Mouse (Mus musculus) 3134 (cell line): ENCODE results near the gene Oas1d.
A peak's percentile ranks its signal among the peaks of the same experiment; 100 is the strongest.
"Not testable (repeated sequence)": the region's sequence is repeated elsewhere in the genome, so short reads cannot be mapped to it uniquely, and the experiment has no call there.

ENCODE experiments used
- DNase-seq: peaks from one replicate; pipeline ENCODE4 v3.0.0-alpha.2; 2011; ENCODE audit warnings: low spot score; ENCODE audit not compliant: insufficient read length; ENCODE audit errors: extremely low read depth

Gene Oas1d

GRCm38 (mm10) chr5:120914204-120914603 is at the start of gene Oas1d:
Gene Oas1d, plus strand, starts transcription at chr5:120914536.
- DNase-seq: not testable (repeated sequence)

GRCm38 (mm10) chr5:120865336-120865860 is 48.9 kb upstream of the Oas1d start:
- peak; percentile 15 for DNase-seq

- DNase-seq: no peak
These were observed 44.8 kb upstream of the Oas1d start for GRCm38 (mm10) chr5:120869436-120870015.

- DNase-seq: no peak
These were observed 44.3 kb upstream of the Oas1d start for GRCm38 (mm10) chr5:120870081-120870480.

- no peak for DNase-seq
These were observed 43.6 kb upstream of the Oas1d start for GRCm38 (mm10) chr5:120870782-120871181.

- no peak for DNase-seq
These were observed 42.9 kb upstream of the Oas1d start for GRCm38 (mm10) chr5:120871469-120871868.

- DNase-seq: not testable (repeated sequence)
These were observed 37.5 kb upstream of the Oas1d start for GRCm38 (mm10) chr5:120876839-120877238.

- DNase-seq: not testable (repeated sequence)
These were observed 36.9 kb upstream of the Oas1d start for GRCm38 (mm10) chr5:120877407-120877806.

- not testable (repeated sequence) for DNase-seq
These were observed 35.5 kb upstream of the Oas1d start for GRCm38 (mm10) chr5:120878803-120879202.

- not testable (repeated sequence) for DNase-seq
These were observed 32.7 kb upstream of the Oas1d start for GRCm38 (mm10) chr5:120881681-120882080.

GRCm38 (mm10) chr5:120887413-120887812 is 26.9 kb upstream of the Oas1d start, which contains the start of gene Oas1g:
Gene Oas1g, minus strand, starts transcription at chr5:120887613.
- not testable (repeated sequence) for DNase-seq

GRCm38 (mm10) chr5:120887831-120888230 is 26.5 kb upstream of the Oas1d start:
- DNase-seq: no peak

GRCm38 (mm10) chr5:120888294-120888815 is 26.0 kb upstream of the Oas1d start:
- not testable (repeated sequence) for DNase-seq

GRCm38 (mm10) chr5:120890026-120890425 is 24.3 kb upstream of the Oas1d start:
- no peak for DNase-seq

GRCm38 (mm10) chr5:120890991-120891390 is 23.3 kb upstream of the Oas1d start:
- DNase-seq: no peak

GRCm38 (mm10) chr5:120891566-120892242 is 22.6 kb upstream of the Oas1d start:
- not testable (repeated sequence) for DNase-seq

GRCm38 (mm10) chr5:120892243-120892660 is 22.1 kb upstream of the Oas1d start:
- no peak for DNase-seq

GRCm38 (mm10) chr5:120893866-120894265 is 20.5 kb upstream of the Oas1d start:
- not testable (repeated sequence) for DNase-seq

- DNase-seq: not testable (repeated sequence)
These were observed 19.6 kb upstream of the Oas1d start for GRCm38 (mm10) chr5:120894692-120895091.

GRCm38 (mm10) chr5:120895231-120895900 is 19.0 kb upstream of the Oas1d start:
- no peak for DNase-seq

- DNase-seq: no peak
These were observed 16.0 kb upstream of the Oas1d start for GRCm38 (mm10) chr5:120898307-120898706.
